Mouse (Mus musculus) cerebellum, adult 8-10 months (tissue): ENCODE data around the gene Ap4e1.

ENCODE experiments used
- DNase-seq: peaks from one replicate; pipeline ENCODE4 v3.0.0; 2022

Gene Ap4e1

GRCm38 (mm10) chr2:127008469-127008998 lies at the start of gene Ap4e1:
Ap4e1 (plus strand) TSS chr2:127008717.
- DNase-seq, result peak; percentile 98

- DNase-seq, result no peak
Observed at GRCm38 (mm10) chr2:126961696-126962095, 46.8 kb upstream of the Ap4e1 start.

- no peak for DNase-seq
Observed at GRCm38 (mm10) chr2:126977428-126977827, 31.1 kb upstream of the Ap4e1 start.

GRCm38 (mm10) chr2:126983221-126983620 lies 25.3 kb upstream of the Ap4e1 start:
- no peak for DNase-seq

- DNase-seq, result no peak
Observed at GRCm38 (mm10) chr2:126989919-126990318, 18.6 kb upstream of the Ap4e1 start.

- no peak for DNase-seq
Observed at GRCm38 (mm10) chr2:126992742-126993141, 15.8 kb upstream of the Ap4e1 start.

- no peak for DNase-seq
Observed at GRCm38 (mm10) chr2:126994384-126995166, 13.9 kb upstream of the Ap4e1 start.

- peak; percentile 37 for DNase-seq
Observed at GRCm38 (mm10) chr2:126996737-126997136, 11.8 kb upstream of the Ap4e1 start.

- no peak for DNase-seq
Observed at GRCm38 (mm10) chr2:126998219-126998618, 10.3 kb upstream of the Ap4e1 start.

GRCm38 (mm10) chr2:127000406-127001324 lies 7.9 kb upstream of the Ap4e1 start:
- DNase-seq, result no peak

GRCm38 (mm10) chr2:127004046-127004445 lies 4.5 kb upstream of the Ap4e1 start:
- no peak for DNase-seq

- peak; percentile 28 for DNase-seq
Observed at GRCm38 (mm10) chr2:127006634-127007370, 1.7 kb upstream of the Ap4e1 start.

GRCm38 (mm10) chr2:127007509-127007908 lies 1.0 kb upstream of the Ap4e1 start:
- no peak for DNase-seq

- no peak for DNase-seq
Observed at GRCm38 (mm10) chr2:127035006-127035605, 26.6 kb downstream of the Ap4e1 start.

GRCm38 (mm10) chr2:127037299-127037698 lies 28.8 kb downstream of the Ap4e1 start:
- no peak for DNase-seq

- DNase-seq, result no peak
Observed at GRCm38 (mm10) chr2:127061471-127061870, 53.0 kb downstream of the Ap4e1 start.

- no peak for DNase-seq
Observed at GRCm38 (mm10) chr2:127068806-127069205, 60.3 kb downstream of the Ap4e1 start.

GRCm38 (mm10) chr2:127069781-127070434 lies 61.4 kb downstream of the Ap4e1 start:
- DNase-seq, result no peak

- peak; percentile 80 for DNase-seq
Observed at GRCm38 (mm10) chr2:127070435-127070841, 61.9 kb downstream of the Ap4e1 start, which contains the start of gene Blvra. Blvra (plus strand) TSS chr2:127070665.

- DNase-seq, result peak; percentile 5
Observed at GRCm38 (mm10) chr2:127070879-127071278, 62.4 kb downstream of the Ap4e1 start.

- DNase-seq, result no peak
Observed at GRCm38 (mm10) chr2:127074116-127074515, 65.6 kb downstream of the Ap4e1 start.

GRCm38 (mm10) chr2:127077611-127078010 lies 69.1 kb downstream of the Ap4e1 start:
- no peak for DNase-seq
